Mouse (Mus musculus): ENCODE data around the gene Krtap14. TPM values are rescaled to one million over a fixed set of nuclear protein-coding genes. Genes with fewer than 3 reads are reported as not detected.

Krtap14 gene
- polyA plus RNA-seq (2015; fragmentation: Nextera tagmentation; extraction: Ambion mirVana) = not detected in 2 replicates

- ATAC-seq (ENCODE audit: low FRiP score, low read depth) = no peak
- H3K27ac ChIP-seq (replicated peaks) = no peak within 1 kb of the TSS
Measured at GRCm38 (mm10) chr16:88826095-88826652, at the start of gene Krtap14. Krtap14 (minus strand) TSS chr16:88826145.

GRCm38 (mm10) chr16:88874169-88874568, 48.2 kb upstream of the Krtap14 start, which contains the start of gene Krtap19-2:
Krtap19-2 (minus strand) TSS chr16:88874269.
- Histone ChIP-seq H3K27me3 (no peaks in the 10 kb centered on the region), H3K4me1 (replicated peaks) (no peaks in the 10 kb centered on the region), H3K36me3 (no peaks in the 10 kb centered on the region), H3K27ac (replicated peaks) (no peak within 1 kb of the TSS), H3K4me2 (no peak within 1 kb of the TSS), H3K9ac (no peak within 1 kb of the TSS), H3K4me3 (no peak within 1 kb of the TSS), H3K9me3 (no peaks in the 10 kb centered on the region)
- WGBS = 90% methylated on average over 3 of the region's 3 CpGs
- no peak for ATAC-seq (ENCODE audit: low FRiP score, low read depth)

More at GRCm38 (mm10) chr16:88826095-88826652, at the start of gene Krtap14:
- Histone ChIP-seq H3K27me3 (no peaks in the 10 kb centered on the region), H3K9ac (no peak within 1 kb of the TSS), H3K4me2 (no peak within 1 kb of the TSS), H3K4me3 (no peak within 1 kb of the TSS), H3K4me1 (replicated peaks) (no peaks in the 10 kb centered on the region), H3K9me3 (no peaks in the 10 kb centered on the region), H3K36me3 (no peaks in the 10 kb centered on the region)
- WGBS = 71% methylated on average over 9 of the region's 9 CpGs

- no peak within 1 kb of the TSS for H3K4me2 ChIP-seq
- WGBS = 91% methylated on average over 6 of the region's 6 CpGs
- H3K9me3 ChIP-seq = no peaks in the 10 kb centered on the region
Measured at GRCm38 (mm10) chr16:88869311-88869710, 43.4 kb upstream of the Krtap14 start, which contains the start of gene Krtap19-1. Krtap19-1 (minus strand) TSS chr16:88869411.

GRCm38 (mm10) chr16:88864887-88865407, 39.0 kb upstream of the Krtap14 start:
- no peak for ATAC-seq (ENCODE audit: low FRiP score, low read depth)
- H3K36me3 ChIP-seq = no peaks in the 10 kb centered on the region
- 80% methylated on average over 4 of the region's 4 CpGs for WGBS

More at GRCm38 (mm10) chr16:88869311-88869710, 43.4 kb upstream of the Krtap14 start, which contains the start of gene Krtap19-1:
- H3K27me3 ChIP-seq = no peaks in the 10 kb centered on the region
- no peaks in the 10 kb centered on the region for H3K4me1 ChIP-seq (replicated peaks)
- H3K27ac ChIP-seq (replicated peaks) = no peak within 1 kb of the TSS
- ATAC-seq (ENCODE audit: low FRiP score, low read depth) = no peak
- no peak within 1 kb of the TSS for H3K9ac ChIP-seq
- H3K4me3 ChIP-seq = no peak within 1 kb of the TSS
- no peaks in the 10 kb centered on the region for H3K36me3 ChIP-seq

GRCm38 (mm10) chr16:88851450-88851849, 25.5 kb upstream of the Krtap14 start:
- no peaks in the 10 kb centered on the region for H3K27me3 ChIP-seq
- H3K27ac ChIP-seq (replicated peaks) = no peak overlapping the region
- no peaks in the 10 kb centered on the region for H3K36me3 ChIP-seq
- WGBS = 14% methylated on average over 5 of the region's 5 CpGs
- H3K9me3 ChIP-seq = no peaks in the 10 kb centered on the region
- ATAC-seq (ENCODE audit: low FRiP score, low read depth) = no peak
- no peaks in the 10 kb centered on the region for H3K4me1 ChIP-seq (replicated peaks)
- no peak overlapping the region for H3K4me3 ChIP-seq
- no peak overlapping the region for H3K4me2 ChIP-seq
- no peak overlapping the region for H3K9ac ChIP-seq

More at GRCm38 (mm10) chr16:88864887-88865407, 39.0 kb upstream of the Krtap14 start:
- Histone ChIP-seq H3K4me3 (no peak overlapping the region), H3K4me1 (replicated peaks) (no peaks in the 10 kb centered on the region), H3K9me3 (no peaks in the 10 kb centered on the region), H3K27me3 (no peaks in the 10 kb centered on the region), H3K9ac (no peak overlapping the region), H3K27ac (replicated peaks) (no peak overlapping the region), H3K4me2 (no peak overlapping the region)

- Histone ChIP-seq H3K4me3 (no peak overlapping the region), H3K9ac (no peak overlapping the region), H3K36me3 (no peaks in the 10 kb centered on the region), H3K4me1 (replicated peaks) (no peaks in the 10 kb centered on the region), H3K27ac (replicated peaks) (no peak overlapping the region), H3K9me3 (no peaks in the 10 kb centered on the region), H3K4me2 (no peak overlapping the region), H3K27me3 (no peaks in the 10 kb centered on the region)
- whole genome bisulfite sequencing = 89% methylated on average over 4 of the region's 4 CpGs
- ATAC-seq (ENCODE audit: low FRiP score, low read depth) = no peak
Measured at GRCm38 (mm10) chr16:88848558-88848957, 22.6 kb upstream of the Krtap14 start.

GRCm38 (mm10) chr16:88847363-88847762, 21.4 kb upstream of the Krtap14 start:
- 93% methylated on average over 1 of the region's 1 CpGs for WGBS
- no peaks in the 10 kb centered on the region for H3K36me3 ChIP-seq
- no peak for ATAC-seq (ENCODE audit: low FRiP score, low read depth)
- H3K4me3 ChIP-seq = no peak overlapping the region
- H3K4me1 ChIP-seq (replicated peaks) = no peaks in the 10 kb centered on the region
- no peaks in the 10 kb centered on the region for H3K27me3 ChIP-seq
- no peaks in the 10 kb centered on the region for H3K9me3 ChIP-seq
- no peak overlapping the region for H3K4me2 ChIP-seq
- H3K27ac ChIP-seq (replicated peaks) = no peak overlapping the region
- no peak overlapping the region for H3K9ac ChIP-seq

- Histone ChIP-seq H3K4me2 (no peak overlapping the region), H3K36me3 (no peaks in the 10 kb centered on the region), H3K4me3 (no peak overlapping the region), H3K27me3 (no peaks in the 10 kb centered on the region), H3K9me3 (no peaks in the 10 kb centered on the region), H3K27ac (replicated peaks) (no peak overlapping the region), H3K4me1 (replicated peaks) (no peaks in the 10 kb centered on the region), H3K9ac (no peak overlapping the region)
- ATAC-seq (ENCODE audit: low FRiP score, low read depth) = no peak
- WGBS = 69% methylated on average over 3 of the region's 3 CpGs
Measured at GRCm38 (mm10) chr16:88826978-88827377, 1.0 kb upstream of the Krtap14 start.

GRCm38 (mm10) chr16:88823736-88824135, 2.2 kb downstream of the Krtap14 start:
- ATAC-seq (ENCODE audit: low FRiP score, low read depth) = no peak
- 82% methylated on average over 3 of the region's 3 CpGs for WGBS
- Histone ChIP-seq H3K9ac (no peak overlapping the region), H3K4me3 (no peak overlapping the region), H3K4me1 (replicated peaks) (no peaks in the 10 kb centered on the region), H3K27me3 (no peaks in the 10 kb centered on the region), H3K4me2 (no peak overlapping the region), H3K9me3 (no peaks in the 10 kb centered on the region), H3K27ac (replicated peaks) (no peak overlapping the region), H3K36me3 (no peaks in the 10 kb centered on the region)

- no peak within 1 kb of the TSS for H3K4me2 ChIP-seq
- H3K9ac ChIP-seq = no peak within 1 kb of the TSS
- ATAC-seq (ENCODE audit: low FRiP score, low read depth) = no peak
- WGBS = 81% methylated on average over 3 of the region's 3 CpGs
- H3K27me3 ChIP-seq = no peaks in the 10 kb centered on the region
- no peak within 1 kb of the TSS for H3K4me3 ChIP-seq
- H3K36me3 ChIP-seq = no peaks in the 10 kb centered on the region
- H3K9me3 ChIP-seq = no peaks in the 10 kb centered on the region
- no peaks in the 10 kb centered on the region for H3K4me1 ChIP-seq (replicated peaks)
- no peak within 1 kb of the TSS for H3K27ac ChIP-seq (replicated peaks)
Measured at GRCm38 (mm10) chr16:88820066-88820465, 5.9 kb downstream of the Krtap14 start, which contains the start of gene Krtap15. Krtap15 (plus strand) TSS chr16:88820215.

GRCm38 (mm10) chr16:88811827-88812226, 14.1 kb downstream of the Krtap14 start, which contains the start of gene Gm20741:
Gm20741 (minus strand) TSS chr16:88812220.
- H3K9ac ChIP-seq = no peak within 1 kb of the TSS
- no peak within 1 kb of the TSS for H3K4me3 ChIP-seq
- H3K9me3 ChIP-seq = no peaks in the 10 kb centered on the region
- H3K27me3 ChIP-seq = no peaks in the 10 kb centered on the region
- H3K4me2 ChIP-seq = no peak within 1 kb of the TSS
- H3K27ac ChIP-seq (replicated peaks) = no peak within 1 kb of the TSS
- 74% methylated on average over 2 of the region's 2 CpGs for WGBS
- H3K4me1 ChIP-seq (replicated peaks) = no peaks in the 10 kb centered on the region
- ATAC-seq (ENCODE audit: low FRiP score, low read depth) = no peak
- no peaks in the 10 kb centered on the region for H3K36me3 ChIP-seq

GRCm38 (mm10) chr16:88786786-88787185, 39.2 kb downstream of the Krtap14 start:
- H3K4me2 ChIP-seq = no peak overlapping the region
- 70% methylated on average over 2 of the region's 2 CpGs for WGBS
- no peaks in the 10 kb centered on the region for H3K4me1 ChIP-seq (replicated peaks)
- H3K9me3 ChIP-seq = no peaks in the 10 kb centered on the region
- no peak overlapping the region for H3K27ac ChIP-seq (replicated peaks)
- H3K9ac ChIP-seq = no peak overlapping the region
- ATAC-seq (ENCODE audit: low FRiP score, low read depth) = no peak
- no peaks in the 10 kb centered on the region for H3K27me3 ChIP-seq
- no peak overlapping the region for H3K4me3 ChIP-seq
- H3K36me3 ChIP-seq = no peaks in the 10 kb centered on the region

All from hindbrain, embryonic 15.5 days (tissue).